Mouse (Mus musculus) layer of hippocampus, postnatal 36 days (tissue): ENCODE measurements around the gene Kcnip1. TPM values are rescaled to one million over a fixed set of nuclear protein-coding genes. Genes with fewer than 3 reads are reported as not detected.

Source experiments
- DNase-seq, 2 experiments: peaks; one replicate each; pipeline ENCODE4 v3.0.0; 2022
- total RNA-seq, 2 experiments: library from RNA; stranded (reverse); gene quantifications; 2 replicates each; pipeline ENCODE4 v1.2.3; 2021

Kcnip1 gene
- total RNA-seq, 2 experiments from 2014 or later: 20.6 to 21.0 TPM

- DNase-seq: no peak
Observed at GRCm38 (mm10) chr11:33980146-33980545, 12.8 kb downstream of the Kcnip1 start.

- DNase-seq: no peak
Observed at GRCm38 (mm10) chr11:33975121-33975520, 17.8 kb downstream of the Kcnip1 start.

- no peak for DNase-seq
Observed at GRCm38 (mm10) chr11:33974341-33975040, 18.5 kb downstream of the Kcnip1 start.

GRCm38 (mm10) chr11:33972114-33972513 is 20.8 kb downstream of the Kcnip1 start:
- no peak for DNase-seq

- no peak for DNase-seq
Observed at GRCm38 (mm10) chr11:33969199-33969598, 23.8 kb downstream of the Kcnip1 start.

DNA sequence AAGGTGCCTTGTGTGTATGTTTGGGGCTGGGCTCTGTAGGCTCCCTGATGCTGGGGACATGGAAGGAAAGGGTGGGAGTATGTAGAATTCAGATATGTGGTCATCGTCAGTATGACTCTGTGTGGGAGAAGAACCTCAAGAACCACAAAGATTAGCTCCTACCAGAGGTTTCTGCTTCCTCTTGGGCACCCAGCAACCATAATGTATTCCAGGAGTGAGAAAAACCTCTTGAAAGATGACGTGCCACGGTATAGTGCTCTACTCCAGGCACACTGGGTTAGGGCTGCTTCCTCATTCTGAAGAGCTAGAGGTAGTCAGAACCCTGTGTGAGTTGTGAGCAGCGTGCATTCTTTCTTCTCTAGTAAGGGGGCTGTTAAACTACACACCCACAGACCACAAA is 25.2 kb downstream of the Kcnip1 start:
- DNase-seq: no peak

GRCm38 (mm10) chr11:33965380-33965779 is 27.6 kb downstream of the Kcnip1 start:
- no peak for DNase-seq

GRCm38 (mm10) chr11:33962688-33963407 is 30.1 kb downstream of the Kcnip1 start, which contains the start of gene Kcnmb1:
Gene Kcnmb1, plus strand, starts transcription at chr11:33963013.
- no peak for DNase-seq

GRCm38 (mm10) chr11:33962178-33962577 is 30.8 kb downstream of the Kcnip1 start:
- no peak for DNase-seq

DNA sequence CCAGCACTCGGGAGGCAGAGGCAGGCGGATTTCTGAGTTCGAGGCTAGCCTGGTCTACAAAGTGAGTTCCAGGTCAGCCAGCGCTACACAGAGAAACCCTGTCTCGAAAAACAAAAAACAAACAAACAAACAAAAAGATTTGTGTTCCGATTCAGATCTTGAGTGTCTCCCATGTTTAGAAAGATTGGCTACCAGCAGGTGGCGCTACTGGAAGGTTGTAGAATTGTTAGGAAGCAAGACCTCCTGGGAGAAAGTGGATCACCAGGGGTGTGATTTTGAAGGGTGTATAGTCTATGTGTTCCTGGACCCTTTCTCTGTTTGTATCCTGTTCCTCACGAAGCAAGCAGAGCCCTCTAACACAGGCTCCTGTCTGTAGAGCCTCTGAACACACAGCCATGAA is 34.2 kb downstream of the Kcnip1 start:
- DNase-seq: no peak

DNA sequence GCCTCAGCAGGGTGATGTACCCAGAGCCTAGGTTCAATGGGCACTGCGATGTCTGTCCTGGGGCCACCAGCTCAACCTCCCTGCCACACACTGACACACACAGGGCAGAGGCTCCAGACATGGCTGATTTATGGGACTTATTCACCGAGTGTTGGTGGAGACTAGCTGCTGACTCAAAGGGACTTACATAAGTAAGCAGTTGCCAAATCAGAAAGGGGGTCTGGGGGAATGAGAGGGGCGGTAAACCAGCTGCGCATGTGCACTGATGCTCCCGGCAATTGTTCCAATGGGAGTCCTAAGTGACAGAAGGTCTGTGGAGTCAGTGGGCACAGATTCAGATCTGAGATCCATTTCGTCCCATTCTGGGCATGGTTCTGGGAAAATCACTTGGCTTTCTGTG is 35.4 kb downstream of the Kcnip1 start:
- peak in 1 of 2 experiments; percentile 15 for DNase-seq

DNA sequence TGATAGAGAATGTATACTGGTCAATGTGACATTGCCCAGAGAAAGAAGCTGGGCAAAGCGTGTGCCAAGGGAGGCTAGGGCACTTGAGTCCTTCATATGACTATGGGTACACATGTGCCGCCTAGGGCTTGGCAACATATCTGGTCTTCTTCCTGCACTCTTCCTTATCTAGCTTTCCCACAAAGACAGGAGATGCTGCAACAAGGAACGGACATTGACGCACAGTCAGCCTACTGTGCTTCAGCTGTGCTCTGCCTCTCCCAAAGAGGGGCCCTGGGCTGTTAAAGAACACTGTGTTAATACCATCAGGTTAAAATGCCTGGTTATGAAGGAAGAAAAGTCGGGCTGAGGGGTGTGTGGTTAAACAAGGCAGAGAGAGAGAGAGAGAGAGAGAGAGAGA is 36.3 kb downstream of the Kcnip1 start:
- no peak for DNase-seq

DNA sequence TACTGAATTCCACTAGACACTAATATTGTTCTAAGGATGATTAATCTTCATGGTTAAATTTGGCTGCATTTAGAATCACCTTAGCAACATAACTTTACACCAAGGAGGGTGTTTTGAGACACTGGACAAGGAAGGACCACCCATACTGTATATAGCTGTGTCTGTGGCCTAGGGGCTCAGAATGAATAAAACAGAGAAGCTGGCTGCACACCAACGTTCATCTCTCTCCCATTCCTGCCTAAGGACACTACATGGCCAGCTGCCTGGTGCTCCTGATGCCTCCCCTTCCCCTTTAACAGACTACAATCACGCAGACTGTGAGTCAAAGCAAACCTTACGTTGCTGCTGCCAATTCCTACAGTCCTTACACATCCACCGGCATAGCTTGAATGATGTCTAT is 37.0 kb downstream of the Kcnip1 start:
- no peak for DNase-seq

- no peak for DNase-seq
Observed at GRCm38 (mm10) chr11:33951684-33952625, 41.0 kb downstream of the Kcnip1 start.

- no peak for DNase-seq
Observed at GRCm38 (mm10) chr11:33951155-33951554, 41.8 kb downstream of the Kcnip1 start.

DNA sequence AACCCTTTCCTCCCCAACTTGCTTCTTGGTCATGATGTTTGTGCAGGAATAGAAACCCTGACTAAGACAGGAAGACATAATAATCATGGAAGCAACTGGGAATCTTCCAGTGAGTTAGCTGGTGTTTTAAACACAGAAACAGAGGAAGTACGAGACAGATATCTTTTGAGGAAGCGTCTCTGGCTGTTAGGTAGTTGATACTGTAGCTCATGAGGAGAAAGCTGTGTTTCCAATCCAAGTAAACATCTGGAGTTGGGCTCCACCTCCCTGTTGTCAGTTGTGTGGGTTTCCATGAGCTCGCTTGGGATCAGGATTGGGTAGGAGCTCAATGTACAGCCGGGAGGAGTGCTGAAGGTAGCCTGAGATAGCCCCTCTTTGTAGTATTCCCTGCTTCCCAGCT is 46.5 kb downstream of the Kcnip1 start:
- DNase-seq: no peak

DNA sequence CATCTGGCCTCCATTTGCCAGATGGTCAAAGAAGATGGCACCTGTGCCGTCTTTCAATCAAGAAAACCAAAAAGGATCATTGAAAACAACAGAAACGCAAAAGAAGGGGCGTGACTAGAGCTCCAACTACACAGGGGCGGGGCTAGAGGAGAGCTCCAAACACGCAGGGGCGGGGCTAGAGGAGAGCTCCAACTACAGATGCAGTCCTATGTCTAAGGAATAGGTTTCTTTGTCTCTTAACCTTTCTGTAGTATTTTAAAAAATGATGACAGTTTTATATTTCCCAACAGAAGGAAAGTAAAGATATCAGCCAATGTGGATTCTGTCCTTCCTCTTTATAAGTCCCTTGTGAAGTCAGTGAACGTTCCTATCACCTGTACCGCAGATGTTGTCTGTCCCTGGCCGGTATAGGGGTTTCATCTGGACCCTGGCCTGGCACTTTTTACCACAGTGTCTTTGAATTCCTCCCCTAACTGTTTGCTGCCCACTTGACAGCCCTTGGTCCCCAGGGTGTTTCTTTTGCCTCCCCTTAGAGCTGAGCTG is 48.1 kb downstream of the Kcnip1 start:
- no peak for DNase-seq

GRCm38 (mm10) chr11:33944067-33944785 is 48.7 kb downstream of the Kcnip1 start:
- no peak for DNase-seq

DNA sequence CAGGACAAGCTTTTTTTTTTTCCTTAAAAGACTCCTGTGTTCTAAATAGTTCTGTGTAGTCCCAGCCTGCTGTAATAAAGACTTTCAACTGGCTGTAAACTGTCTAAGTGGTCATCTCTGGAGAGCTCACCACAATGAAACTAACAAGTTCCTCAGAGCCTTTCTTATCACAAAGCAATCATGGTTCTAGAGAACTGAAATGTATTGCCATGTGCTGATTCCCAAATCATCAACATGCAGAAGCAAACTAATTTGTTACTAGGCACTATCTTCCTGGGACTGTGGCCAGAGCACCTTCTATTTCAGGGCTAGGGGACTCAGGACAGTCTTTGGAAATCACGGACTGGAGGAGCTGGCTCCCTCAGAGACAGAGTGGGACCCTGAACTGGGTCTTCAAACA is 49.4 kb downstream of the Kcnip1 start:
- DNase-seq: no peak

- no peak for DNase-seq
Observed at GRCm38 (mm10) chr11:33939456-33940113, 53.4 kb downstream of the Kcnip1 start.

DNA sequence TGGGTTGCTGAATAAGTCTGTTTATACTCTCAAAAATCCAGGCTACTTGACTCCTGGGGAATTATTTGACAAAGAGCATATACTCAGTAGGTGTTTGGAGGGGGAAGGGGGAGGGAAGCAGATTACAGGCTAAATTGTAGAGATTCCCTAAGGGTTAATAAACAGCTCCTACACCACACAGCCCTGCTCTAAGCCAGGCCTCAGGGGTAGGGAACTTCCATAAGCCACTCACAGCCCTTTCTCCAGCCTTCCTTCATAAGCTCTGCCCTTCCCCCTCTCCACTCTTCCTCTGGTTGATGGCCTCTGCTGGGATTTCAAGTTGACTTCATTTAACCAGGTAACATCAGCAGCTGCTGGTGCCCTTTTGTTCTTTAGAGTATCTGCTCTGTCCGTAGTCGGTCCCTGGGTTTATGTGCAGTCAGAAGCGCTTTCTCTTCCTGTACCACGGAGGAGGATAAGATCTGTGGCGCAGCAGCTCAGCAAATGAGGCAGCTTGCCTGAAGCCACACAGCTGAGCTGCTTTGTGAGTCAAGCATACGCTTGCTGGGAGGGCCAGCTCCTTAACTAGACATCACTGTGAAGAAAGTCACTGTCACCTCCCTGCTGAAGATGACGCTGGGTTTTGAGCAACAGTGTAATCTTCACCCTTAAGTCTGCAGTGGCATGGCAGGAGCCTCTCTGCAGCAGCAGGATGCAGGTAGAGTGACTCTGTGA is 54.2 kb downstream of the Kcnip1 start:
- no peak for DNase-seq
